Mouse (Mus musculus): Measurements from ENCODE around the gene Cxadr.
A peak's percentile ranks its signal among the peaks of the same experiment; 100 is the strongest.

Cxadr gene

DNA sequence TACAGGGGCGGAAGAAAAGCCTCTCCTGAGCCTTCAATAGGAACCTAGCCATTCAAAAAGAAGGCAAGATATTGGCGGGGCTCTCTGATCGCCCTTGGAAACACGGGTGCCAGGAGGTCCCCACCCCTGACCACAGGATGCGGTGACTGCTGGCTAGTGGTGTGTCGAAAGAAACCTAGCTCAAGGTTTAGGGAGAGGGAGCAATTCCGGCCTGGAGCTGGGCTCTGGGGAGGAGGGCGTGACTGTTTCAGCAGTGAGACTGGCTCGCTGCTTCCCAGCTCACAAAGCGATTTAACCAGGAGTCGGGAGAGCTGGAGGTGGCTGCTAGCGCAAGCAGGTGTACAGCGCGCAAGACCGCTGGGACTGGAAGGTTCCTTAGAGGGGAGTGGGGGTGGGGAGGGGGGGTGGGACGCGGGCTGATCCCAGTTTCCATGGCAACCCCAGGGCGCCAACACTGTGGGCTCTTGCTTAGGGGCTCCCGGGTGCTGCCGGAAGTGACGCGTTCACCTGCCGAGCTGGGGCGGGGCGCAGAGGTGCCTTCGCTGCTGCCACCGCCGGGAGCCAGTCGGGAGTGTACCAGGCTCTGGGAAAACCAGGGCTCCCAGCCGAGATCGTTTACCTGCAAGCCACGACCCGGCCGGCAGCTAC lies at the start of gene Cxadr:
TSS of gene Cxadr (plus strand) at position 307 of the 648 bp plus-strand sequence.
- DNase-seq (ENCODE audit: low spot score in 2 of 2): peak in 1 of 2 experiments; percentile 7

DNA sequence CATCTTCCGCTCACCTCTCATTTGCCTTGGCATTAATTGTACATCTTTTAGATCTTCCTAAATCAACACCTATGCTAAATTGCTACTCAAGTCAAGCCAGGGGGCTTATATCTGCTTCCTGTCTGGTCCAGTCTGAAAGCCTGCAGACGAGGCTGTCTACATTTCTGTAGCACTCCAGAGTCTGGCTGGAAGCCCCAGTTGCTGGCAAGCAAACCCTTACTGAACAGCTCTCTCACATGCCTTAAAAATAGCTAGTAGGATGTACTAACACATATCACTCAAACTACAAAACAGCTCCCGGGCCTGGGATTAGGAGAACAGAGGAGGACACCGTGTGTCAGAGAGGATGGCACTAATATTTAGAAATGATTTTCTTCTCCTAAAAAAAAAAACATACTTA lies 42.3 kb upstream of the Cxadr start:
- DNase-seq (ENCODE audit: low spot score in 2 of 2): no peak

DNA sequence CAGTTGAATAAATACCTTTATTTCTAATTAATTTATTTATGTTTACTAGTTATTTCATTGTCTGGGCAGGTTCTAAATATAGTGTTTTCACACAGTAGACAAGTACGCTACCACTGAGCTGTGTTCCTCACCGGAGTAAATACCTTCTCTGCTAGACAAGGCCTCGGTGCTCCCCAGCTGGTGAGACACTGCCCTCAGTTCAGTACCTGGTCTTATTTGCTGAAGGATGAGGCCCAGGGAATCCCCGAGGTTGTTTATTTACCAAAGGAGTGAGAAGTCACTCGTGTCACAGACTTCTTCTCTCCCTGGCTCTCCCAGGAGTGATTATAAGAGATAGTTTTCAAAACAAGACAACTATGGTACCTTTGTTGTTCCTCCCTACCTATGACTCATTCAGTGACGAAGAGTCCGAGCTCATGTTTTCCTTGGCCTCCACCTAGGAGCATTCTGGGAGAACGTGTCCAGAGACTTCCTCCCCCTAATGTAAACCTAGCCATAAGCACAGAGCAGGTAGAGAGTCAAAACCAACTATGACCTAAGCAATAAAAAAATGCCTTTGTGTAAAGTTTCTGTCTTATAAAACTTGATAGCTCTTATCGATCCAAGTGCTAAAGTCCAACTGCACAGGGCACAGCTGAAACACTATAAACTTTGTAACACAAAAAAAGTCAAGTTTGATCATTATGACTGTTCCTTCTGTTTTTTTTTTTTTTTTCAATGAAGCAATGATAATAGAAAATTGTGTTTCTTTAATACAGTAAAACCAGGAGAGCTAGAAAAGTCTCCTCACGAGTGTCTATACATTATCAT lies 41.0 kb upstream of the Cxadr start:
- no peak for DNase-seq (ENCODE audit: low spot score in 2 of 2)

DNA sequence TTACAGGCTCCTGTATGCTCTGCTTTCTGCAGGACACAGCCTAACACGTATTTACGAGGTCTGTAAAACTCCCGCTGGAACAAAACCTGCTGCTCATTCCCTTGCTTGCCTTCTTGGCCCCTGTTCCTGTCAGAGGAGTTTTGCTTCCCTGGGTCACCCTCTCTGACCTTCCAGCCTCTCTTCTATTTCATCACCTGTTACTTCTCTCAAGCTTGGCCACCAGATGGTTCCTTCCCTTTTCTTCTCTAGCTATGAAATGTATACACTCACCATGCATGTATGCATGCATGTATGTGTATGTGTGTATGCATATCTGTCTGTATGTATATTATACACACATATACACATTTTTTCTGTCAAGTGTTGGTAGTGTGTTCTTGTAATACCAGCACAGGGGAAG lies 39.8 kb upstream of the Cxadr start:
- no peak for DNase-seq (ENCODE audit: low spot score in 2 of 2)

DNA sequence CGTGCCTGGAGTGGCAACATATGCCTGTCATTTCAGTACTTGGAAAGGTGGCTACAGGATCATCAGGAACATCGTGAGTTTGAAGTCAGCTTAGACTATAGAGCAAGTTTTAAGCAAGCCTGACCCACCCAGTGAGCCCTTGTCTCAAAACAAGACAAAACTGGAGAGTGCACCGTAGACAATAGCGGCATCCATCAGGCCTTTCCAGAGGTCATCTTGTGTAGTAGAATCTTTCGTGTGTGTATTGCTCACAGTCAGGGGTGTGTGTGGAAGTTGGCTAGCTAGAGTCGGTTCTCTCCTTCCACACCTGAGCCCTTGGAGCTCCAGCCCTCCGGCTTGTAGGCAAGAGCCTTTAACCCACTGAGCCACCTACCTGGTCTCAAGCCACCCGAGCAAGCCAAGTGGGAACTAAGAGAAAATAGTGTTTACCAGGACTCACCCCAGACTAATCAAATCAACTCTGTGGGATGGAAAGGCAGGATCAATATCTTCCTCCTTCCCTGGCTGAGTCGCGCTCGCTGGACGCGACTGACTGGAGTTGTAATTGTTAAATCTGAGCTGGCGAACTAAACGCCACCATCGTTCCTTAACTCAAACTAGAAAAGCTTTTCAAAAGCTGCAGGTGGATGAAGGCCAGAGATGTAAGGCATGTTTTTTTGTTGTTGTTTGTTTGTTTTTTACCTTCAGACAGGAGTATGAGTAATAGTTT lies 36.7 kb upstream of the Cxadr start:
- no peak for DNase-seq (ENCODE audit: low spot score in 2 of 2)

DNA sequence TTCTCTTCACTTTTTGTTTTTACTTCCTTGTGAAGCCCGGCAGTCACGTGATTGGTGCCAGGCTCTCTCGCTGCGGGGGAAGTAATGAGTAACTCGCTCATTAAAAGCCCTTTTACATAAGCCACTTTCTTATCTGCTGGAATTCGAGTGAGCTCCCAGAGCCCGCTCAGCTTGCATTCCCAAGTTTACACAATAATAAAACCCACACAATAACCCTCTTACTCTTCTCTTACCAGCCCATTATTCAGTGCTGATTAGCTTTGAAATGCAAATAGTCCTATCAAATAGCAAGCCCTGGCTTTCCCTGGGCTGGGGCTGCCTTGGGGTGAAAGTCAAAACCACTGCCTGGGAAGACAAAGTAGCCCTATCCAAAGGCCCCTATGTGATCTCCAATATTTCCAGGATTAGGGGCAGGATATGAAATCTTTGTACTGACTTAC lies 36.1 kb upstream of the Cxadr start:
- DNase-seq (ENCODE audit: low spot score in 2 of 2): peak in 1 of 2 experiments; percentile 12

DNA sequence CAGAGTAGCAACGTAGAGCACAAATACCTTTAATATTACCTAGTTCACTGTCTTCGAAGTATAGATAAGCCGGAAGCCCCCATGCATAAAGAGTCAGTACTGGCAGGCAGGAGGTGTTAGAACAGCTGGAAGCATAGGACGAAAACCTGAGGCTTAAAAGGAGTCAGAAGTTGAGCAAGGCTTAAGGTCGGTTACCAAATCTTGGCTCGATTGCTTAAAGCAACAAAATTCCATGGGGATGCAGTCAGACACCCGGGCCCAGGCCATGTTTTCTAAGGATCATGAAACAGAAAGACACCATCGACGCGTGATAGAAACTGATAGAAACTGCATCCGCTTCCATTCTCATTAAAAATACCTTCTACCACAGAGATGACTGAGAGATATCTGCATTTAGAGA lies 35.5 kb upstream of the Cxadr start:
- DNase-seq (ENCODE audit: low spot score in 2 of 2): no peak

DNA sequence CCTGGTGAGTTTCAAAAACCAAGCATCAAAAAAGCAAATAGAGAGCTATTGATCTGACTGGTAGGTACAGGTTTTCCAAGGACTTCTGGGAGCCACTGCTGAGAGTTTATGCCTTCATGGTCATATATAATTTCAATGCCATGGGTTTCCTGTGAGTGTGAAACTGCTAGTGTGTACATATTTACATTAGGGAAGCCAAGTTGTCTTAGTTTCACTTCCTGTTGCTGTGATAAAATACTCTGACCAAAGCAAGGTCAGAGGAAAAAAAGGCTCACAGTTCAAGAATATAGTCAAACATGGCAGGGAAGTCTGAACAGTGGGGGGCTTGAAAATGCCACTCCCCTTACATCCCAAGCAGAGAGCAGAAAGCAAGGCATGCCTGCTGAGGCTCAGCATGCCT lies 33.8 kb upstream of the Cxadr start:
- no peak for DNase-seq (ENCODE audit: low spot score in 2 of 2)

DNA sequence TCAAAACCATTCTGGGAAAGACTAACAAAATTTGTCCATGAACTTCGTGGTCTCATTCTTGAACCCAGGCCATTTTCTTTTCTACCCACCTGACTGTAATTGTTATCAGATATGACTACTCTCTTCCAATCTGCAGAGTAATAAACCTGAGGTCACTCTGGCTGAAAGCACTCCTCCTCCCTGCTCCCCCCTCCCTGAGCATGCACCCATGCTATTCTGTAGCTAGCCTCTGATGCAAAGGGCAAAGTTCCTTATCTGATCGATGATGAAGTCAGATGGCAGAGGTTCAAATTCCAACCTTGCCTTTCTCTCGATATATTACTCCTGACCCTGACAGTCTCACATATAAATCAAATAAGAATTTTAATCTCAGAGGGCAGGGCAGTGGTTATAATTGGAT lies 33.1 kb upstream of the Cxadr start:
- DNase-seq (ENCODE audit: low spot score in 2 of 2): no peak

DNA sequence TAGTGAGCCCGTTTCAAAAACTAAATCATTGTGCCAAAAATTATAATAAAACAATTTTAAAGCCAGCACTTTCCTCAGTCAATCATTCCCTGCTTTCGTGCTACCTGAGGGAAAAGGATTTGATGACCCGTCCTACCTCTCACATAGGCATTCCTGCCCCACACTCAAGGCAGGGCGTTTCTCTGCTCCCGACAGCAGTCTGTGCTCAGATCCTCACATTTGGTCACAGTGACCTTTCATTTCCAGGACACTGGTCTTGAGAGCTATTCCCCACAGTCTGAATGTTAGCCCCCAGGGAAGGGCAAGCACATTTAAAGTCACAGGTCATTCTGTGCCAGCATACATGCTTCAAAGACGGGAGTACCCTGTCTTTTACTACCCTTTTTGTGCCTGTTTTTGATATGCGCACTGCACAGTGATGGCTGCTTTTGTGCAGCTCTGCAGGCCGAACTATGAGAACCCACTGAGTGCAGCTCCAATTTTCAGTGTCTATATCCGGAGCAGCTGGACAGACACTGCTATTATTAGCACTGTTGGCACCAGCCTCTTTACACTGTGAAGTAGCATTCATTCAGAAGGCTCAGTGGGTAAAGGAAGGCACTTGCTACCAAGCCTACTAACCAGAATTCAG lies 26.3 kb upstream of the Cxadr start:
- DNase-seq (ENCODE audit: low spot score in 2 of 2): no peak

DNA sequence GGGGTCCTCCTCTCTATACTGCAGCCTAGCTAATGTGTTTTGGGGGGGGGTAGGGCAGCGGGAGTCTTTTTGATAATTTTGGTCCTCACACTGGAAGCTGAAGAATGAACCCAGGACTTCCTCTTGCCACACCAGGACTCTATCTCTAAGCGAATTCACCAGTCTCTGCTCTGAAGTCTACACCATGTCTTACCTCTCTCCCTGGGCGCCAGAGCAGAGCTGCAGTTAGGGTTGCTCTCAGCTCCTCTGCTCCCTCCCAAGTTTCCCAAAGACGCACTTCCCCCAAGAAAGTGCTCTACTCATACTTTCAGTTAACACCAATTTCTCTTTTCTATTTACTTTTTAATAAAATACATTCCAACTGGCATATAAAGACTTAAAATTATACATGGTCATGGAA lies 23.7 kb upstream of the Cxadr start:
- no peak for DNase-seq (ENCODE audit: low spot score in 2 of 2)

DNA sequence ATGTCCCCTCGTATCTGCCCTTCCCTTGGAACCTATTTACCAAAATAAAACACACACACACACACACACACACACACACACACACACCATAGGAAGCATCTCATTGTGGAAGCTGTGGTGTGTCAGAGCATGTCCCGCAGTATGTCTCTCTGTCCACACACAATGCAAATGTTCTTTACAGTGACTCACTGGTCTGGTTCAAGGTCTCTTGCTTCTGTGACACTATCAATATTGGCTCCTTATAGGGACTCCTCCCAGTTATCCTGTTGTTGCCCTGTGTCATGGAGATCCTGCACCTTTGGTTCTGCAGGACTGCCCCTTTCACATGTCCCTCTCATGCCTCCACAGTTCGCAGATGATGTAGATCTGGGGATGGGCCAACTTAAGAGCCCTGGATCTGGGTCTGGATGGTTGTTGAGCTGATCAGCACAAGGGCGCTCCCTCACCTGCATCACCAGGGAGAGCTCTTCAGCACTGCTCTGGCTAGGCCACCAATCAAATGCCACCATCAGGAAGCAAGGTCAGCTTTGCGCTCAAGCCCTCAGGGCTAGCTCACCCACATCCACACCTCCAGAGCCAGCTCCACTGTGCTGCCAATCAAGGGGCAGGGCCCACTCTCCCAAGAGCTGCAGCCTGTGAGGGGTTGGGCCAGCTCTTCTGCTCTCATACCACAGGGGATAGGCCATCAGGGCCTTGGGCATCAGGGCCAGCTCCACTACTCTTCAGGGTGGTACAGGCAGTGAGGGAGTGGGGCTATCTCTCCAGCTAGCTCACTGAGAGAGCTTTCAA lies 21.0 kb upstream of the Cxadr start:
- DNase-seq (ENCODE audit: low spot score in 2 of 2): no peak

DNA sequence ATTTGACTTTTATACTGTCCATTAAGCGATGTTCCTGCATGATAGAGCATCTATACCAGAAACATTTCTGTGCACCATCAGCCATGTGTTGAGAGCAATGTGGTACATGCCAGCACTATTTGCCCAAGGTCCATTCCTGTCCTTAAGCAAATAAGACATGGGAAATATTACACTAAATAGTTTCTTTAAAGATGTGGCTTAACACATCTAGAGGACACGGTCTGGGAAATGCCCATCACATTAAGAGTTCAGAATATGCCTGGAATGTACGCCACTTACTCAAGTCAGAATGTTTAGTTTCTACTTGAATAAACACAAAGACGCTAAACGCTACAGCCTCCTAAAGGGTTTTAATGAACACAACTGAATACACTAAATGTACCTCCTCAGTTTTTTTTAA lies 18.1 kb upstream of the Cxadr start:
- DNase-seq (ENCODE audit: low spot score in 2 of 2): no peak

DNA sequence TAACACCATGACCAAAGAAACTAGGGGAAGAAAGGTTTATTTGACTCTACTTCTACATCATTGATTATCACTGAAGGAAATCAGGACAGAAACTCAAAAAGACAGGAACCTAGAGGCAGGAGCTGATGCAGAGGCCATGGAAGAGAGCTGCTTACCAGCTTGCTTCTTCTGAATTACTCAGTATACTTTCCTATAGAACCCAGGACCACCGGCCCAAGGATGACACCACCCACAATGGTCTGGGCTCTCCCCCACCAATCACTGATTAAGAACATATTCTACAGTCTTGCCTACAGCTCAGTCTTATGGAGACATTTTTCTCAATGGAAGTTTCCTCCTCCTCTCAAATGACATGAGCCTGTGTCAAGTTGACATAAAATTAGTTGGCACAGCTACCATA lies 7.2 kb upstream of the Cxadr start:
- no peak for DNase-seq (ENCODE audit: low spot score in 2 of 2)

DNA sequence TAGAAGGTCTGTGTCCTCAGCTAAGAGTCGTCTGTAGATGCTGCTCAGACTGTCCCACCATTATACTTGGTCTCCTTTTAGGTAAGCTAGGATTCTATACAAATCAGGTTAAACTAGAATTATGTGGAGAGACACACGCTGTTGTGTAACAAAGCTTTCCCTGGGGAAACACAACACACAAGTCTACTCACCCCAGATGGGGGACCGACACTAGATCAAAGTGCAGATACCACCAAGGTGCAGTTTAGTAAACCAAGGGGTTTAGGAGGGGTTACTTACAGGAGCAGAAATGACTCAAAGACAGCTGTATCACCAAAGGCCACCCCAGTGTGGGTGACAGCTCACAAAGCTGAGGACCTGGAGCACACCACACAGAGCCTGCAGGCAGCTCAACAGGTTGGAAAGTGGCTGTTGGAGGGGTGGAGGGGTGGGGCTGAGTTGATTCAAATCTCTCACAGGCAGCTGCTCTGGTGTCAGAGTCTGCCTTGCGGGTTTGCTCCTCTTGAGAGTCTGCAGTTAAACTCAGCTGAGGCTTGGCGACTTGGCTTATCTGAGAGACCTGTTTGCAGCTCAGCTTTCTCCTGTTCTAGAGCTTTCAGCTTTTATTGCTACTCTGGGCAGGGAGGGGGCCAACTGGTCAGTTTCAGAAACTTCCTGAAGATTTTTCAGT lies 6.5 kb upstream of the Cxadr start:
- DNase-seq (ENCODE audit: low spot score in 2 of 2): no peak

DNA sequence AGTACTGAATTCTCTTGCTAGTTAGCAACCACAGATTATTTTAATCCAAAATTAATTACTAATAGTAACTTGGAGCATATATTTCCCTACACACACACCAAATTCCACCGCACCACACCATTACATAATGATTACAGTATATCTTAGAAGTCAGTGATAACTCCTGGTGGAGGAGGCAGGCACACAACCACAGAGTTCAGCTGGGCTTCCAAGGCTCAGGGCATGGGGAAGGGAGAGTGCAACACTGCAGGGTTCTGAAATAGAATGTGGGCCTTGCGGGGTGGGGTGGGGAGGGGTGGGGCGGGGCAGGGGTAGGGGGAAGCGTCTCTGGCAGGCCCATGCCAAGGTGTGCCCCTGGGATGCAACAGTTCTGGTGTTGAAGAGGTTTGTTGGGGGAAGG lies 5.7 kb upstream of the Cxadr start:
- DNase-seq (ENCODE audit: low spot score in 2 of 2): no peak

DNA sequence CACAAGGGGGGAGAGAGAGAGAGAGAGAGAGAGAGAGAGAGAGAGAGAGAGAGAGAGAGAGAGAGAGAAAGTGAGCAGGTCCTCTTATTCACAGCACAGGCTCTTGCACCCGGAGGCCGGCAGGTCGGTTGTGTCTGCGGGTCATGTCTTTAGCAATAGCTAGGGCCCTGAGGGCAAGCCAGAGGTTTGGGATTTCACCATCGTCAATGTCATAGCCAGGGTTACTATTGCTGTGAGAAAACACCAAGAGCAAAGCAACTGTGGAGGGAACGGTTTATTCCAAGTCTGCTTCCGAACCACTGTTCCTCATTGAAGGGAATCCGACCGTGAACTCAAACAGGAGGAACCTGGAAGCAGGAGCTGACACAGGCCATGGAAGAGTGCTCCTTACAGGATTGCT lies 5.2 kb upstream of the Cxadr start:
- DNase-seq (ENCODE audit: low spot score in 2 of 2): no peak

DNA sequence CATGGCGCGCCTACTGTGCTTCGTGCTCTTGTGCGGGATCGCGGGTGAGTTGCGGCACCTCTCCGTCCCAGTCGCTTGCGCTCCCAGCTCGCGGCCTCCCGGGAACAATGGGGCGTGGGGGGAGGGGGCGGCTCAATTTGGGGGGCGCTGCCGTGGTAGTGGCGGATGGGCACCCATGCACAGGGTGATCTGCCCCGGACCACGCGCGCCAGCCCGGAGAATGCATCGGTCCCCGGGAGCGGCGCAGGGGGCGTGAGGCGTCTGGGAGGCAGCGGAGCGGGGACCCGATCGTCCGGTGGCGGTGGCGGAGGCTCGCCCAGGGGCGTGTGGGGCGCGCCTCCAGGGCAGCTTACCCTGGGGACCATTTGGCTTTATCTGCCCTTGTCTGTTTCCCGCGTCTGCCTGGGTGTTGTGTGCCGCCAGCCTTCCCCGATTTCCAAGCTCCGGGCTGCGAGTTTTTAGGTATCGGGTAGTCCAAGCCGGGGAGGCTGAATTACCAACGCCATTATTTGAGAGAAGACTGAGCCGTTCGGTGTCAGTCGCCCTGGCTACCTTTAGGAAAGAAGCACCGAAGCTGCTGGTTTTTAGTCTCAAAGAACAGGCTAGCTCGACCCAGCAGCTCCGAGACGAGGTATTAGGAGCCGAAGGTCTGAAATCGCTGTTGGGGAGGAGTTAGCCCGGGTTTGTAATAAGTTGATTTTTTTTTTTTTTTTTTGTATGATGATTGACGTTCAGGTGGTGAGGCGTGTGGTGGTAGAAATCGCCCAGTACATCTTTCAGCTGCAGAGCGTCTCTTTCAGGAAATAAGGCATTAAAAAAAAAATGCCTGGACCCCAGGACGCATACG lies 765 bp downstream of the Cxadr start:
- no peak for DNase-seq (ENCODE audit: low spot score in 2 of 2)

DNA sequence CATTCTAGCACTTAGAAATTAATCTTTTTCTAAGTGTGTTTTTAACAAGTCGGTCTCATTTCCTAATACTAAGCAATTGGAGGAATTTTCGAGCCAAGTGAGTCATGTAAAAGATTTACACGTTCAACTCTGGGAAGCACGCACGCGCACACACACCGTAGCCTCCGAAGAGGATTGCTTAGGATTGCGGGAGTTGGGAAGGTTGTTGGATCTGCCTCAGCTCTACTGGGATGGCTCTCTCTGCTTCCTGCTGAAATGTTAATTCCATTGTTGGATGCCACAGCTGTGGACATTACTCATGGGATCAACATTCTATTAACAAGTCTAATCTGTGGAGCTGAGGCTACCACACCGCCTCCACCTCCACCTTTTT lies 1.4 kb downstream of the Cxadr start:
- no peak for DNase-seq (ENCODE audit: low spot score in 2 of 2)

DNA sequence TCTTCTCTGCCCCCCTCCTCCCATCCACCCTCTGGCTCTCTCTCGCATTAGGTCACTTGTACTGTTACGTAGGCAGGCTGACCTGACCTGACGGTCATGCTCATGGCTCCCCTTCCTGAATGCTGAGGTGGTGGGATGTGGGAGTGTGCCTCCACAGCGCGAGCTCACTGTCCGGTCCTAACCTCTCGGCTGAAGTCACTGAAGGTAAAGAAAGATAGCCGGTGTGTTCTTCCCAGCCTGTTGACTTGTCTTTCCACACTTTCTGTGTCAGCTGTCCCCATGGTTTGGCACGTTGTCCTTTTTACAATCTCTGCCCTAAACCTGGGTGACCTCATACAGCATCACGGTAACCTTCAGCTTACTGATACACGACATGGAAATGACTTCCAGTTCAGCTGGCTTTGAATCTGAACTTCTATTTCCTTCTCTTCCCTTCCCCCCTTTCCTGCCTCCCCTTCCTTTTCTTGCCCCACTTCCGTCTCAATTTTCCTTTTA lies 4.4 kb downstream of the Cxadr start:
- no peak for DNase-seq (ENCODE audit: low spot score in 2 of 2)

Data from spleen, postnatal 14 days (tissue).